Mouse (Mus musculus): ENCODE measurements around the gene Golgb1.

Gene Golgb1

DNA sequence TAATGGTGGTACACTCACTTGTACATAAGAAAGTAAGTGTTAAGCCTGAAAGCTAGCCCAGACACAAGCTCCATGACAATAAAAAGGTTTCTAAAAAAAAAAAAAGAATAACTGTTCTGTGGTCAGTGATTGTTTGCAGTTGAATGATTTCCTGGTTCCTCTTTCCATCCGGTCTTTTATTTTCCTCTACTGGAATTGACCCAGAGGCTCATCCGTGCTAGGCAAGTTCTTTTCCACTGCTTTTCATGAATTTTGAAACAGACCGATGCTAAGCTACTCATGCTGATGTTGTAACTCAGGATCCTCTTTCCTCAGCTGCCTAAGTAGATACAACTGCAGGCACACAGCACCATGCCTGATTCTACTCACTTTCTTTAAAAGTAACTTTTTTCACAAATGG is 45.5 kb downstream of the Golgb1 start:
- no peak for DNase-seq

- no peak for DNase-seq
Observed at GRCm38 (mm10) chr16:36921067-36921613, 46.2 kb downstream of the Golgb1 start.

- no peak for DNase-seq
Observed at GRCm38 (mm10) chr16:36921980-36922379, 47.0 kb downstream of the Golgb1 start.

DNA sequence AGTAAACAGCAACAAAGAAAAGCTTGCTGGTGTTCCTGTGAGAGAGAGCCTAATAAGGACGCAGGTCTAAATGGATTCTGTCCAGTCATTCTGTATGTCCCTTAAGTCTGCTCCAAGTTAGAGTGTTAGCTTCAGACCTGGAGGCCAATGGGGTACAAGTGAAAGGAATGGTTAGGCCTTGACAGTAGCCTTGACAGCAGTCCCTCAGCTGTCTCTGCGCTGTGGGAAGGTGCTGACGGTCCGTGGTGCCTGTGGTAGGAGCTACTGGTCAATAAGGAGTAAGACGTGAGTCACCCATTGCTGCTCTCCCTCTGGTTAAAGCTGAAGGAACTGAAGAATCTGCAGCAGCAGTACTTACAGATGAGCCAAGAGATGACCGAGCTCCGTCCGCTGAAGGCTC is 49.4 kb downstream of the Golgb1 start:
- DNase-seq, result no peak

- no peak for DNase-seq
Observed at GRCm38 (mm10) chr16:36925351-36925750, 50.4 kb downstream of the Golgb1 start.

- DNase-seq, result no peak
Observed at GRCm38 (mm10) chr16:36925797-36926196, 50.9 kb downstream of the Golgb1 start.

DNA sequence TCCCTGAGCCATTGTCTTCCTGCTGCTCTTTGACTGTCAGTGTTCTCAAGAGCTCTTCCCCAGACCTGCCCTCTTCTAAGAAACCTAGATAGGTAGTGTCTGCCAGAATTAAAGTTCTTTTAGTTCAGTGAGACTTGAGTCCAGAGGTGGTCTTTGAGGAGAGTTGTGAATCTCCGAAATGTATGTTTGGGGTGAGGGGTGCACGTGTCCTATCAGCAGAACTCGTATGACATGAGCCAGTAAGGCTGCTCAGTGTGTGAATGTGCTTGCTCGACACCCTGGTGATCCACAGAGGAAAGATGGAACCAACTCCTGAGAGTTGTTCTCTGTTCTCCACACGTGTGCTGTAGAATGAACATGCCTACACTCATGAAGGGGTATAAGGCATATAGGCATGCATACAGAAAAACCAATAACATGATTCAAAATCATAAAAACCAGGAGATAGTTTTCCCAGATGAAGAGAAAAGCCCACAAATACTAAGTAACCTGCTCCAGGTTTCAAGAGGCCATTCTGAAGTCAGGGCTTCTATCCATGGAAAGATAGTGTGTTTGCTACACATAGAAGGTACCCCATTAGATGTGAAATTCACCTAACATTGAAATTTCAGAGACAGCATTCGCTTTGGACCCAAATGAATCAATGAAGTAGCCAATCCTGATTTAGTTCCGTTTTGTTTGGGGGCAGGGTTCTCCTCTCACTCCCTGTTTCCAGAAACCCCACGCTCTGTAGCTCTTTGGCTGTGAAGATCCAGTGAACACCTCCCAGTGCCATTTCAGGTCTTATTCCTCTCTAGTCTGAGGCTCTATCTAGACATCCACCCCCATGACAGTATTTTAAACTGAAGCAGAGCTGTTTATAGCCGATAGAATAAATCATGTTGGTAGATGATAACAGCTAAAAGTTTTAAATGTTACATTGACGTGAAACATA is 51.8 kb downstream of the Golgb1 start:
- DNase-seq, result no peak

- no peak for DNase-seq
Observed at GRCm38 (mm10) chr16:36927495-36928105, 52.7 kb downstream of the Golgb1 start.

- no peak for DNase-seq
Observed at GRCm38 (mm10) chr16:36928106-36928500, 53.2 kb downstream of the Golgb1 start.

- DNase-seq, result no peak
Observed at GRCm38 (mm10) chr16:36929216-36929615, 54.3 kb downstream of the Golgb1 start.

DNA sequence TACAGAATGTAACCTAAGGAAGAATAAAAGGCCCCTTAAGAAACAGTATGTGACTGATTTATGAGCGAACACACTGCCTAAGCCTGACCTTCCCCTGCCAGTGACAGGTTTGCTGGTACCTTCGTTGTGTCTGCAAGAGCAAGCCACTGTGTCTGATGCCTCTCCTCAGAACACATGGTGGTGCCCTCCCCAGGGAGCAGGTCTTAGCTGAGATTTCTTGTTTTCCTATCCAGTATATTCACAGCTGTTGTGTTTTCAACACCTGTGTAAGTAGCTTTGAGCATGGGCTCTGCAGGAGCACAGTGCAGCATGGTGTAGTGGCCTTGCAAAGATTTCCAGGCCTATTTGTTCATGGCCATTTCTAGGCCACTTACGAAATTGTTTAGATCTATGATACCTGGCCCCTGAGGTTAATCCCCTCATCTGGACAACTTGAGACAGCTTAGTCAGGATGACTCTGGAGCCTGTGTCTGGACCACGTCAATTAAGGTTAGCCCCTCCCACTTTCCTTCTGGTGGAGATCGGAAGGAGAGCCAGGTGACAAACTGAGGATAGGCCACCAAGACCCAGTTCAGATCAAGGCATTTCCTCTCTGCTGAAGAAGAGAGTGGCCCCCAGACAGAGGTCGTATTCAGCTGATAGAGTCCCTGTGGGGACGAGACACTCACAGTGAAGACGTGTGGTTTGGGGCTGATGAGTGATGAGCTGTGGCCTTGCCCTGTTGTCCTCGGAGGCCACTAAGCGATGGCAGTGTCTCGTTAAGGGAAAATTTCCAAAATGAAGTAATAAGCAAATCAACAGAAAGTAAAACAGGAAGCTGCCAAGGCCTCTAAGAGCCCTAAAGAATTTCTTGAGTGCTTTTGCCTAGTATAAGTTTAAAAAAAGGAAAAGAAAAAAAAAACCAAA is 55.5 kb downstream of the Golgb1 start:
- DNase-seq, result no peak

- DNase-seq, result no peak
Observed at GRCm38 (mm10) chr16:36931381-36931780, 56.4 kb downstream of the Golgb1 start.

DNA sequence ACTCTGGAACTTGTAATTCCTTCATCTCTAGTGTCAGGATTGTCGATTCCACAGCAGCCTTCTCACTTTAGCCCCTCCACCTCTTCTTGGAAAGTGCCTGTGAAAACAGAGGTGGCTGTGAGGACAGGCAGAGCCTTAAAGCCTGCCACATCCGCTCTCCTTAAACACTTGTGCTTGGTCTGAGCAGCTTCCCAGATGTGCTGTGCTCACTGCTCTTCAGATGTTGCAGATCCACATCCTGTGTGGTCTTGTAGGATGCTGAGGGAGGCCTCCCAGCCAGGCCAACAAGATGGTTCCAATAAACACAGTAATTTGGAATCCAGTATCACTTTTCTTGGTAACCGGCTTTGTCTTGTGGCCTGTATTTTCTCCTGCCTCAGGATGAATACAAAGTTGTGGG is 57.0 kb downstream of the Golgb1 start:
- DNase-seq, result no peak

DNA sequence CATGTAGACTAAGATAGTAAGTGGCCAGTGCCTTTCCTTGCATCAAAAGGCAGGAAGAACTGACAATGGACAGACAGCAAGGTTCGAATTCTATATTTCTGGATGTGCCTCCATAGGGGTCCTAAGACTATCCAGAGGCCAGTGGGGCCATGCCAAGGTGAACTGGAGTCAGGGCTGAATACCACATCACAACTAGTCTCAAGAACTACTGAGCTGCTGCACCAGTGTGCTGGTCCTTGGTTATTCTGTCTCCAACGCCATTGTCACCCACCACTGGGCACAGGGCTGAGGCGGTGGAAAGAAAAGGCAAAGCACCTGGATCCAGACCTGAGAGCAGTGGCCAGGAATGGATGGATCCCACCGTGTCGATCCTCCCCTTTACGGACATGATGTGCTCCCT is 57.6 kb downstream of the Golgb1 start:
- no peak for DNase-seq

- DNase-seq, result no peak
Observed at GRCm38 (mm10) chr16:36934131-36934840, 59.3 kb downstream of the Golgb1 start.

DNA sequence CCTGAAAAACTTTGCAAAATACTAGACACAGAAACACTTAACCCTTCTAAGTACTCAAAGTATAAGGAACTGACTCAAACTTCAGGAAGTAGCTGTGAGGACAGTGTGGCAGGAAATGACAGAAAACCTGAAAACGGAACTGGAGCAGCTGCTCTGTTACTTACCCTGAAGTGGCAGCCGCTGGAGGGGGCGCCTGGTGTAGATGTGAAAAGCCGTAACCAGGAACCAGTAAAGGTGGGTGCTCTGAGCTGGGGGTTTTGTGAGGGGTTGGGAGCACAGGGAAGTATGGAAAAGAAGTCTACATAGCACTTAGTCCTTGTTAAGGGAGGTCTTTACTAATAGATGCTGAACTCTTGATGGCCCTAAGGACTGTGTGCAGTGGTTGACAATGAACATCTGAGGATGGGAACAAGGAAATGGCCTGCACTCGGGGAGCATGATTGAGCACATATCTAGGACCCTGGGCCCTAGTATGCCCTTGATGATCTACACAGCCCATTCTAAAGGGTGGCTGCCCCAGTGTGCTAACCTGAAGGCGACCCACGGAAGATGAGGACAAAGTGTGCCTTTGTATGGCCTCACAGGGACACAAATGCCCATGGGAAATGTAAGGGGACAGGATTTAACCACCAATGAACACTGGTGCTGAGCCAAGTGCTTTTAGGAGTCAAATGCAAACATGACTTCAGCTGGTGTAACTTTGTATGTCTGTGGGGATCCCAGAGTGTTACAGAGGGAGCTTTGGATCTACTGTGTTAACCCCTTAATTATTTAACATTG is 60.1 kb downstream of the Golgb1 start, which contains the start of gene Hcls1:
Gene Hcls1 (plus strand): TSS at position 143 of the 780 bp plus-strand sequence.
- DNase-seq, result no peak

GRCm38 (mm10) chr16:36935814-36936213 is 60.9 kb downstream of the Golgb1 start:
- no peak for DNase-seq

DNA sequence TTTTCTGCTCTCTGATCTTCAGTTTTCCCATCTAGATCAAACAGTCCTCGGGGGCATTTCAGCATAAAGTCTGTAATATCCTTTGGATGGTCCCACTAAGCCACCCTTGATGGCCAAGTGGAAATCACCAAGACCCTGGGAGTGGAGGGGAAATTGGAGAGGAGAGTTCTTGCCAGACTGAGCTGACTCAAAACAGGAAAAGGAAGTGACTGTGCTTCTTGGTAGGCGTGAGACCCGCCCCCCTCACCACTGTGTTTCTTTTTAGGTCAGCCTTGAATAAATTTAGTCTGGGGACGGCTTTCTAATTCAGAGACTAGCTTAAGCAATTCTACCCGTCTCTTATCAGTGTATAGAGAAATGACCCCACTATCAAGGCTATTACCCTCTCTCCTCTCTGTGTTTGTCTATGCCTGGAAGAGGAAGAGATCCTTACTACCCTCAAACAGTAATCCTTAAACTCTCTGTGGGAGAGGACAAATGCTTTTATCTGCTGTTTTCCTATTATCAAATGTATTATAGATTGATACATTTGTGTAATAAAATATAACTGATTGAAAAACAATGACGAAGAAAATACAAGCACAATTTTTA is 66.3 kb downstream of the Golgb1 start:
- DNase-seq, result no peak

- no peak for DNase-seq
Observed at GRCm38 (mm10) chr16:36941895-36942294, 67.0 kb downstream of the Golgb1 start.

GRCm38 (mm10) chr16:36943591-36943990 is 68.7 kb downstream of the Golgb1 start:
- no peak for DNase-seq

GRCm38 (mm10) chr16:36944895-36945424 is 70.0 kb downstream of the Golgb1 start:
- peak; percentile 44 to 45 for DNase-seq

Data from cerebellum, postnatal 25 days (tissue).